Mouse (Mus musculus) erythroblast, embryonic 14.5 days (primary cell): ENCODE measurements around the gene Musk.

Source experiments
- GATA1 ChIP-seq: IDR thresholded peaks from 2 replicates; pipeline ENCODE4 v1.6.1; 2012; ENCODE audit warnings: low read length, inconsistent platforms, mixed read lengths
- TAL1 ChIP-seq: IDR thresholded peaks from 3 replicates; pipeline ENCODE4 v1.6.1; 2012; ENCODE audit warnings: low read length, inconsistent platforms, mixed read lengths

GRCm38 (mm10) chr4:58268897-58269542 lies 16.7 kb upstream of the Musk start:
- TF ChIP-seq TAL1 = no peak
- TF ChIP-seq GATA1 = no peak
